Comparison of ENCODE assay signal across 11 mouse cellular contexts in the genomic region with DNA sequence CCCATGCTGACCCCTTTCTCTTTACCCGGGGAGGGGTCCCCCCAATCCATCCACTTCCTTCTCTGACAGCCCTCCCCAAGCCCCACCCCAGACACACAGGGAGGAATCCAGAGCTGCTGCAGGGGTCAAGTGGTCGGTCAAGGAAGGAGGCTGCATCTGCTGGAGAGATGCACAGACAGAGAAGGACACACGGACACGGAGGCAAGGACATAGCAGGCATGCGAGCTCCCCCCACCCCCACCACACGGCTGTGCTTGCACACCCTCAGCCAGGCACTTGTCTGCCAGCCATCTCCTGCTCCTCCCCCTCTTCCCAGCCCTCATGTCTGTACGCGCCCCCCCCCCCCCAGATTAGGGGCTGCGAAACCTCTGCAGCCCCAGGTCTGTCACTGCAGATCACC. TPM values are rescaled to one million over a fixed set of nuclear protein-coding genes. Genes with fewer than 3 reads are reported as not detected.
A peak's percentile ranks its signal among the peaks of the same experiment; 100 is the strongest.
DNase-seq lines count a peak whose midpoint lies in the region; ATAC-seq and TF ChIP-seq lines count a peak whose summit lies in the region.
"Had no signal": no experiment of that assay in that cellular context is flagged by ENCODE, and none has a peak within 500 bp of the region (broad histone marks: within the 10 kb centered on the region; RNA-seq: fewer than 3 reads in every experiment).

No protein-coding gene starts in this region.

- TF ChIP-seq CTCF in left cerebral cortex, adult 2 months (IDR thresholded peaks at IDR 0.05): no peak

- H3K4me3 ChIP-seq in left cerebral cortex, adult 2 months: peak overlapping the region; percentile 86
- peak overlapping the region; percentile 63 for H3K4me3 ChIP-seq in hindbrain, embryonic 10.5 days
- H3K4me3 ChIP-seq in midbrain, embryonic 15.5 days: peak overlapping the region; percentile 97

- H3K4me2 ChIP-seq in midbrain, embryonic 15.5 days: peak overlapping the region; percentile 53

- DNase-seq in left cerebral cortex, adult 2 months (ENCODE audit: extremely low spot score in 1 of 2, low spot score in 2 of 2): no peak
- no peak for DNase-seq in left cerebral cortex, postnatal 4 days
- DNase-seq in cerebellum, postnatal 25 days: peak; percentile 51 to 73
- no peak for DNase-seq in hindbrain, embryonic 10.5 days (ENCODE audit: low spot score)
- no peak for DNase-seq in lung, postnatal 25 days (ENCODE audit: low spot score)
- DNase-seq in spleen, postnatal 36 days (ENCODE audit: low spot score in 2 of 2): no peak
- DNase-seq in adrenal gland, postnatal 36 days: no peak
- DNase-seq: gastrocnemius, postnatal 25 days; kidney, postnatal 4 days had no signal

- peaks cover 57% of the 10 kb centered on the region for H3K4me1 ChIP-seq in hindbrain, embryonic 10.5 days (replicated peaks)
- peaks cover 64% of the 10 kb centered on the region for H3K4me1 ChIP-seq in midbrain, embryonic 15.5 days

- H3K27me3 ChIP-seq in hindbrain, embryonic 10.5 days (ENCODE audit: insufficient read depth, poor library complexity, severe bottlenecking): peaks cover 75% of the 10 kb centered on the region
- no peaks in the 10 kb centered on the region for H3K27me3 ChIP-seq in midbrain, embryonic 15.5 days (replicated peaks)

- intact Hi-C loops in left cerebral cortex, adult 2 months (cut with DNase I): no loop called here
- intact Hi-C loops in left cerebral cortex, postnatal 4 days (cut with DNase I): no loop called here

- peak overlapping the region; percentile 98 for H3K27ac ChIP-seq in left cerebral cortex, adult 2 months
- H3K27ac ChIP-seq in hindbrain, embryonic 10.5 days: peak overlapping the region; percentile 78; the same call in 1 of the 2 replicates
- H3K27ac ChIP-seq in midbrain, embryonic 15.5 days: peak overlapping the region; percentile 98
- H3K27ac ChIP-seq: liver, embryonic 15.5 days had no signal

- 47% methylated on average over 7 of the region's 9 CpGs for WGBS in hindbrain, embryonic 10.5 days
- WGBS in midbrain, embryonic 15.5 days: 35% methylated on average over 6 of the region's 9 CpGs

- peak overlapping the region; percentile 98 for H3K9ac ChIP-seq in midbrain, embryonic 15.5 days
- H3K9ac ChIP-seq: liver, embryonic 15.5 days had no signal

- no peaks in the 10 kb centered on the region for H3K9me3 ChIP-seq in hindbrain, embryonic 10.5 days
- H3K9me3 ChIP-seq in midbrain, embryonic 15.5 days: no peaks in the 10 kb centered on the region
- H3K9me3 ChIP-seq: liver, embryonic 15.5 days had no signal

- ATAC-seq in midbrain, embryonic 15.5 days (replicated peaks): no peak

- H3K36me3 ChIP-seq in hindbrain, embryonic 10.5 days: no peaks in the 10 kb centered on the region
- peaks cover 9% of the 10 kb centered on the region; the same call in 1 of the 2 replicates for H3K36me3 ChIP-seq in midbrain, embryonic 15.5 days (replicated peaks)
- H3K36me3 ChIP-seq: liver, embryonic 15.5 days had no signal

RNA-seq across cellular contexts. Expression of a gene that starts 1.0 kb away (rescaled TPM):
- total RNA-seq in left cerebral cortex, adult 2 months (2021): 1,000 to 10,000 TPM; 1,970 to 2,141 TPM
- total RNA-seq in left cerebral cortex, postnatal 4 days (2021): 1,000 to 10,000 TPM; 1,141 to 1,280 TPM
- 11.8 and 45.9 TPM in 2 replicates for polyA plus RNA-seq in hindbrain, embryonic 10.5 days (2016; fragmentation: Nextera tagmentation; extraction: Ambion mirVana)
- polyA plus RNA-seq in midbrain, embryonic 15.5 days (2015; fragmentation: Nextera tagmentation; extraction: Ambion mirVana): 405 and 430 TPM in 2 replicates
- total RNA-seq in adrenal gland, postnatal 36 days (2021): 100 to 1,000 TPM in 1 of 2 experiments, 10 to 100 TPM in 1; 69.6 to 106 TPM

RNA-seq across cellular contexts. Expression of a gene that starts 32.3 kb away (rescaled TPM):
- total RNA-seq in left cerebral cortex, adult 2 months (2021): 100 to 1,000 TPM; 287 TPM
- 100 to 1,000 TPM; 246 to 251 TPM for total RNA-seq in left cerebral cortex, postnatal 4 days (2021)
- 98.4 and 126 TPM in 2 replicates for polyA plus RNA-seq in hindbrain, embryonic 10.5 days (2016; fragmentation: Nextera tagmentation; extraction: Ambion mirVana)
- 275 and 289 TPM in 2 replicates for polyA plus RNA-seq in midbrain, embryonic 15.5 days (2015; fragmentation: Nextera tagmentation; extraction: Ambion mirVana)
- 100 to 1,000 TPM; 325 to 361 TPM for total RNA-seq in adrenal gland, postnatal 36 days (2021)

Comparison
In these comparisons a context has a peak if more than half of its experiments do, and no peak if none do; other contexts are left out.
1. DNase-seq: peak in cerebellum, postnatal 25 days (2 of 2); none in left cerebral cortex, adult 2 months (0 of 2), left cerebral cortex, postnatal 4 days (single experiment), hindbrain, embryonic 10.5 days (single experiment), lung, postnatal 25 days (single experiment), spleen, postnatal 36 days (0 of 2) and adrenal gland, postnatal 36 days (0 of 2).
2. RNA of a gene that starts 1.0 kb away (total RNA-seq): 1,970 to 2,141 TPM in left cerebral cortex, adult 2 months and 1,141 to 1,280 TPM in left cerebral cortex, postnatal 4 days; 69.6 to 106 TPM in adrenal gland, postnatal 36 days; every median in the first group is over 10 times any median in the second.
3. Peak in every context shown above with its lines, with median percentiles within 50 percentile points of each other: H3K27ac ChIP-seq and H3K4me3 ChIP-seq.